Mouse (Mus musculus) bone marrow macrophage, adult 2 months (primary cell): Measurements from ENCODE around the gene Dffa.

Experiments
- CTCF ChIP-seq: IDR thresholded peaks from 2 replicates; pipeline ENCODE4 v1.5.1; 2012; ENCODE audit warnings: low read depth, mild to moderate bottlenecking, low read length, moderate library complexity
- POLR2A ChIP-seq: IDR thresholded peaks from 2 replicates; pipeline ENCODE4 v1.6.1; 2012; ENCODE audit warnings: mild to moderate bottlenecking, low read depth, low read length, borderline replicate concordance

DNA sequence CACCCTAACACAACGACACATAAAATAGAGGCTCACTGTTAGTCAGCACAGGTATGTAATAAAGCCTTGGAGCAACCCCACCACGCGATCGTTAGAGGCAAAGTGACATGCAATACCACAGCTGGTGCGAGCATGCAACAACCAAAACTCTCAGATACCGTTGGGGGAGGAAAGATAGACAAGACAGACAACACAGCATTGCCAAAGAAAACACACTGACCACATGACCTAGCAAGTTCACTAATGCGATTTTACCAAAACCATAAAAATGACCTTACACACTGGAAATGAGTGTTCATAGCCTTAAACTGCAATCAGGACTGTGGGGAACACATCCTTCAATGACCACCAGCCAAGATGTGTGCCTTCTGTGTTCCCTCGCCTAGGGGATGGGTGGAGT lies 12.6 kb upstream of the Dffa start:
- TF ChIP-seq CTCF (no peak), POLR2A (no peak)
